Mouse (Mus musculus) limb, embryonic 11.5 days (tissue): ENCODE data around the gene Cdc25a. TPM values are rescaled to one million over a fixed set of nuclear protein-coding genes. Genes with fewer than 3 reads are reported as not detected.

Experiments used
- ATAC-seq: fragments of 200-750 bp; cut with Nextera tagmentation; 2 replicates; pipeline ENCODE4 v1.8.0; 2017; ENCODE audit warnings: low read depth; ENCODE audit not compliant: insufficient number of reproducible peaks, low FRiP score, low TSS enrichment
- DNase-seq: peaks from one replicate; pipeline ENCODE4 v3.0.0-alpha.2; 2015; ENCODE audit warnings: low spot score
- H3K27ac ChIP-seq: fragments of 300-500 bp; sonication (generic); replicated peaks from 2 replicates; pipeline ENCODE4 v1.5.1; 2014; ENCODE audit warnings: low read depth, mild to moderate bottlenecking, low read length
- H3K27me3 ChIP-seq: fragments of 300-500 bp; sonication (generic); 2 replicates; pipeline ENCODE4 v1.6.1; 2014; ENCODE audit warnings: mild to moderate bottlenecking, low read length, mixed read lengths; ENCODE audit not compliant: control insufficient read depth, insufficient read depth
- H3K36me3 ChIP-seq: fragments of 300-500 bp; sonication (generic); 2 replicates; pipeline ENCODE4 v1.6.1; 2014; ENCODE audit warnings: mild to moderate bottlenecking, low read length, moderate library complexity, mixed read lengths; ENCODE audit not compliant: control insufficient read depth, insufficient read depth
- H3K4me1 ChIP-seq: fragments of 300-500 bp; sonication (generic); 2 replicates; pipeline ENCODE4 v1.6.1; 2014; ENCODE audit warnings: low read length, mixed read lengths; ENCODE audit not compliant: control insufficient read depth, insufficient read depth
- H3K4me2 ChIP-seq: fragments of 300-500 bp; sonication (generic); 2 replicates; pipeline ENCODE4 v1.6.1; 2014; ENCODE audit warnings: low read depth, mild to moderate bottlenecking, moderate library complexity; ENCODE audit not compliant: severe bottlenecking
- H3K4me3 ChIP-seq: fragments of 300-500 bp; sonication (generic); 2 replicates; pipeline ENCODE4 v1.5.1; 2014; ENCODE audit warnings: low read depth, low read length
- H3K9ac ChIP-seq: fragments of 300-500 bp; sonication (generic); 2 replicates; pipeline ENCODE4 v1.6.1; 2014; ENCODE audit warnings: mild to moderate bottlenecking, low read length
- H3K9me3 ChIP-seq: fragments of 300-500 bp; sonication (generic); 2 replicates; pipeline ENCODE4 v1.6.1; 2016; ENCODE audit warnings: low read length; ENCODE audit not compliant: control insufficient read depth
- WGBS: fragments of 180-500 bp; shearing (Covaris S2); extraction: QIAGEN DNeasy Blood & Tissue Kit; methylation state at CpG from one replicate; pipeline ENCODE4 v1.1.7; 2014; 5-methylcytosine and 5-hydroxymethylcytosine counted together
- polyA plus RNA-seq: library from polyadenylated mRNA; unstranded; fragments of >200 nt; fragmentation: Nextera tagmentation; extraction: Ambion mirVana; gene quantifications from 2 replicates; pipeline ENCODE4 v1.2.1, GENCODE M21; 2014

Cdc25a gene
- polyA plus RNA-seq, 1 experiment from 2014 or later = 42.8 TPM

- ATAC-seq (no peak), DNase-seq (no peak)
- 94% methylated on average over 4 of the region's 4 CpGs for WGBS
- Histone ChIP-seq H3K4me1 (no peaks in the 10 kb centered on the region), H3K4me2 (no peak overlapping the region), H3K27me3 (no peaks in the 10 kb centered on the region), H3K9ac (no peak overlapping the region), H3K9me3 (no peaks in the 10 kb centered on the region), H3K36me3 (no peaks in the 10 kb centered on the region), H3K4me3 (no peak overlapping the region), H3K27ac (no peak overlapping the region)
Observed at GRCm38 (mm10) chr9:109909926-109910325, 34.5 kb downstream of the Cdc25a start.

DNA sequence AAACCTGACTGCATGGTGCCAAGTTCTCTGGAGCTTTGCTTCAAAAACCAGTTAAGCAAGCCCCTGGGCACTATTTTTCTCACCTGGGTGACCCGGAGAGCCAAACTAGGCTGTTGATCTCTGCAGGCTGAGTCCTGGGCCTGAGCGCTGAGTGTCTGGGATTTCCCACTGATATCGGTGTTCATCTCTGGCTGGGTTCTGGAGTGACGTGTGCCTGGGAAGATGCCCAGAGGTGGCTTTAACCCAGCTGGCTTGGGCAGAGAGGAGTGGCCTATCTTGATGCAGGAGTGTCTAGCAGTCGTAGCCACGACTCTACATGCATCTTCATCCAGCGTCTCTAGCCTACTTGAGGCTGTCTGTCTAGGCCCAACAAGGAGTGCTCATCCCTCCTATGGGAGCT, 36.4 kb downstream of the Cdc25a start:
- no peaks in the 10 kb centered on the region for H3K9me3 ChIP-seq
- 90% methylated on average over 7 of the region's 7 CpGs for WGBS
- H3K9ac ChIP-seq = no peak overlapping the region
- H3K36me3 ChIP-seq = no peaks in the 10 kb centered on the region
- H3K4me2 ChIP-seq = no peak overlapping the region
- no peaks in the 10 kb centered on the region for H3K27me3 ChIP-seq
- H3K4me1 ChIP-seq = no peaks in the 10 kb centered on the region
- ATAC-seq (no peak), DNase-seq (no peak)
- H3K27ac ChIP-seq = no peak overlapping the region
- no peak overlapping the region for H3K4me3 ChIP-seq

DNA sequence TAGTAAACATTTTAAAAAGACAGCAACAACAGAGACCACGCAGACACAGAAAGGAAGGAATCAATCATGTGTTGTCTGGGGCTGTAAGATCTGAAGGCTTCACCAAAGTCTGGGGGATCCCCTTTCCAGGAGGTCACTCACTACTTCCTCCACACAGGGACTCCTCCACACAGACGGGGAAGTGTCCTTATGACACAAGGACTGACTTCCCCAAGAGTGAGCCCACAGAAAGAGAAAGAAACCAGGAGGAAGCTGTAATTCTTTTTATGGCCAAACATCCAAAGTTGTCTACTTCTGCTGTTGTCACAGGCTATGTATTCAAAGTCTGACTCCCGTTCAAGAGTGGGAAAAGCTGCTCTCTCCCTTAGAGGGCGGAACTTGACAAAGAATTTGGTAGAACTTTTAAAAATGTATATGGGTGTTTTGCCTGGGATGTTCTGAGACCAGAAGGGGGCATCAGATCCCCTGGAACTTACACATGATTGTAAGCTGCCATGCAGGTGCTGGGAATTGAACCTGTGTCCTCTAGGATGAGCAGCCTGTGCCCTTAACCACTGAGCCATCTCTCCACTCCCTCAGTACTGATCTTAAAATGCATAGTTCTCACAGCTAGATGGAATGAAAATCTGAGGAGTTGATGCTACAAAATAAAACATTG, 39.0 kb downstream of the Cdc25a start:
- H3K9ac ChIP-seq = no peak overlapping the region
- 56% methylated on average over 4 of the region's 4 CpGs for WGBS
- H3K9me3 ChIP-seq = no peaks in the 10 kb centered on the region
- no peak for DNase-seq
- no peak overlapping the region for H3K4me3 ChIP-seq
- no peaks in the 10 kb centered on the region for H3K27me3 ChIP-seq
- H3K36me3 ChIP-seq = no peaks in the 10 kb centered on the region
- H3K4me2 ChIP-seq = no peak overlapping the region
- no peak for ATAC-seq
- H3K27ac ChIP-seq = no peak overlapping the region
- no peaks in the 10 kb centered on the region for H3K4me1 ChIP-seq

GRCm38 (mm10) chr9:109917931-109918330, 42.6 kb downstream of the Cdc25a start:
- H3K27ac ChIP-seq = no peak overlapping the region
- no peaks in the 10 kb centered on the region for H3K36me3 ChIP-seq
- no peak for ATAC-seq
- no peaks in the 10 kb centered on the region for H3K4me1 ChIP-seq
- H3K4me2 ChIP-seq = no peak overlapping the region
- DNase-seq = no peak
- H3K9me3 ChIP-seq = no peaks in the 10 kb centered on the region
- no peaks in the 10 kb centered on the region for H3K27me3 ChIP-seq
- no peak overlapping the region for H3K4me3 ChIP-seq
- no peak overlapping the region for H3K9ac ChIP-seq
- 92% methylated on average over 2 of the region's 2 CpGs for WGBS

DNA sequence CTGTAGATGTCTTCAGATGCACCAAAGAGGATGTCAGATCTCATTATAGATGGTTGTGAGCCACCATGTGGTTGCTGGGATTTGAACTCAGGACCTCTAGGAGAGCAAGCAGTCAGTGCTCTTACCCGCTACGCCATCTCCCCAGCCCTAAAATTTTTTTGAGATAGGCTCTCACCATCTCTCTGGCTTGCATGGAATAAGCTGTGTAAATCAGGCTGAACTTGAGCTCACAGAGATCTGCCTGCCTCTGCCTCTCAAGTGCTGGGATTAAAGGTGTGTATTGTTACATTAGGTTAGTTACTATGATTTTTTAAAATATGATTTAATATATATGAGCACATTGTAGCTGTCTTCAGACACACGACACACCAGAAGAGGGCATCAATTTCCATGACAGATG, 53.8 kb downstream of the Cdc25a start:
- Histone ChIP-seq H3K4me1 (peaks cover 5% of the 10 kb centered on the region; the same call in 1 of the 2 replicates), H3K9ac (no peak overlapping the region), H3K27me3 (no peaks in the 10 kb centered on the region), H3K4me2 (no peak overlapping the region), H3K27ac (no peak overlapping the region), H3K36me3 (no peaks in the 10 kb centered on the region), H3K9me3 (no peaks in the 10 kb centered on the region), H3K4me3 (no peak overlapping the region)
- 93% methylated on average over 3 of the region's 3 CpGs for WGBS
- DNase-seq = no peak
- ATAC-seq = no peak

DNA sequence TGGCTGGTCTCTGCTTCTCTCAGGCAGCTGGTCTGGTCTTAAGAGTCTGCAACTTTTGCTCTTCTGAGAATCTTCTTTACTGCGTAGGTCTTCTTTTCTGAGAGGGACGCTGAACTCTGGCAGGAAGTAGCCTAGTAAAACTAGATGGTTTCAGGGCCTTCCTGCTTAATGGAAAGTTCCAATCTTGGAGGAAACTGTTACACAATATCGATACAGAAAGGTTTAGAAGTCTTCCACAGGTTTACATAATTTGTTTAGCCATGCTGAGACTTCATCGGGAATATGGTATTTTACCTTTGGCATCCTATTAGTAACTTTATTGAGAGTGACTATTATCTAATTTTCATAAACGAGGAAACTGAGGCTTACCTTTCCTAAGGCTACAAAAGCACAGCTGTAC, 54.7 kb downstream of the Cdc25a start:
- Histone ChIP-seq H3K27me3 (no peaks in the 10 kb centered on the region), H3K4me1 (peaks cover 5% of the 10 kb centered on the region; the same call in 1 of the 2 replicates), H3K9me3 (no peaks in the 10 kb centered on the region), H3K4me3 (no peak overlapping the region), H3K27ac (no peak overlapping the region), H3K4me2 (no peak overlapping the region), H3K9ac (no peak overlapping the region), H3K36me3 (no peaks in the 10 kb centered on the region)
- ATAC-seq (no peak), DNase-seq (no peak)
- WGBS = 90% methylated on average over 5 of the region's 5 CpGs

GRCm38 (mm10) chr9:109930752-109931151, 55.4 kb downstream of the Cdc25a start:
- Histone ChIP-seq H3K4me1 (peaks cover 5% of the 10 kb centered on the region; the same call in 1 of the 2 replicates), H3K4me3 (peak overlapping the region; percentile 73), H3K27me3 (no peaks in the 10 kb centered on the region), H3K36me3 (no peaks in the 10 kb centered on the region), H3K4me2 (peak overlapping the region; percentile 88; the same call in 1 of the 2 replicates), H3K9ac (no peak overlapping the region), H3K27ac (peak overlapping the region; percentile 88; the same call in 1 of the 2 replicates), H3K9me3 (no peaks in the 10 kb centered on the region)
- DNase-seq (no peak), ATAC-seq (no peak)
- 67% methylated on average over 6 of the region's 6 CpGs for WGBS

DNA sequence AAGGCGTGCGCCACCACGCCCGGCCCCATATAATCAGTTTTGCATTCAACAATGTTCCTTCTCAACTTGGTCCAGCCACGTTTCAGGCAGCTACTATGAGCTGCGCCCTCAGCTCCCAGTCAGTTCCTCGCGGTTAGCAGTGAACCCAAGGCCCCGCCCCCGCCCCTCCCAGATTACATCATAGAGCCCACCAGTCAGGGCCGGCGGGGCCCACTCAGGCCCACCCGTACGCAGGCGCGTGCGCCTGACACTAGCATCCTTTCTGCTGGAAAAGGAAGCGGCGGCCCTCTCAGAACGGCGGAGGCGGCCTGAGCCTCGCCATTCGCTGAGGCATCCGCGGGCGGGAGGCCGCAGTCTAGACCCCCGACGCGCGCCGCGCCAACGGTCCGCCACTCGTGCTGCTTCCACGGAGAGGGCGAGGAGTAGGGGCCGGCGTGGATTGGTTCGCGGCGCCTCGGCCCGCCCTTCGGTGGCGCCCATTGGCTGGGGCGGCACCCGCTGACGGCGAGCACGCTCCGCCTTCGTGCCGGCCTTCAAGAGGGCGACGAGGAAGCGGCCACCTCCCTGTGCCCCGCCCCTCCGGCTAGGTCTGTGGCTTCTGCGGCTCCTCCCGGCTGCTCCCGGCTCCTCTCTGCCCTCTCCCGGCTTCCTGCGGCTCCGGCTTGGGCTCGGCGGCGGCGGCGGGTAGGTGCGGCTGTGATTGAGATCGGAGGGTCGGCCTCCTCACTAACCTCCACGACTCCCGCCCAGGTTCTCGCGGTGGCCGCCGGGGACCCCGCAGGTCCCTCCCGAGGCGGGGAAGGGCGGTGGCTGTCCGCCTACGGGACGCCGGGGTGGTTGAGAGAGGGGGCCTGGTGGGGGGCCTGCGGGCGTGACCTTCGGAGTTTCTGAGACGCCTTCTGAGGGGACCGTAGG, 56.1 kb downstream of the Cdc25a start, which contains the start of gene Map4:
Gene Map4 (plus strand): TSS at position 204 of the 915 bp plus-strand sequence.
- peak within 1 kb of the TSS; percentile 88 for H3K4me2 ChIP-seq
- H3K9ac ChIP-seq = peak within 1 kb of the TSS; percentile 74
- H3K27me3 ChIP-seq = no peaks in the 10 kb centered on the region
- peak; percentile 94 for DNase-seq
- H3K36me3 ChIP-seq = no peaks in the 10 kb centered on the region
- peaks cover 5% of the 10 kb centered on the region; the same call in 1 of the 2 replicates for H3K4me1 ChIP-seq
- peak within 1 kb of the TSS; percentile 88 for H3K27ac ChIP-seq
- no peaks in the 10 kb centered on the region for H3K9me3 ChIP-seq
- peak within 1 kb of the TSS; percentile 73 for H3K4me3 ChIP-seq
- under 1% methylated on average over 94 of the region's 94 CpGs for WGBS
- peak; percentile 99 for ATAC-seq
